Mouse (Mus musculus) heart, embryonic 13.5 days (tissue): ENCODE data around the gene Fancm. TPM values are rescaled to one million over a fixed set of nuclear protein-coding genes. Genes with fewer than 3 reads are reported as not detected.
"Not testable (repeated sequence)": the region's sequence is repeated elsewhere in the genome, so short reads cannot be mapped to it uniquely, and the experiment has no call there.

ENCODE experiments used
- ATAC-seq: fragments of 200-750 bp; cut with Nextera tagmentation; 2 replicates; pipeline ENCODE4 v1.8.0; 2017; ENCODE audit warnings: moderate TSS enrichment; ENCODE audit not compliant: insufficient number of reproducible peaks, low FRiP score, low TSS enrichment; ENCODE audit errors: extremely low read depth
- H3K27ac ChIP-seq: fragments of 300-500 bp; sonication (generic); replicated peaks from 2 replicates; pipeline ENCODE4 v1.5.1; 2015; ENCODE audit warnings: moderate library complexity, mild to moderate bottlenecking, inconsistent platforms
- H3K27me3 ChIP-seq: fragments of 300-500 bp; sonication (generic); replicated peaks from 2 replicates; pipeline ENCODE4 v1.6.1; 2015; ENCODE audit warnings: mild to moderate bottlenecking, inconsistent platforms
- H3K36me3 ChIP-seq: fragments of 300-500 bp; sonication (generic); 2 replicates; pipeline ENCODE4 v1.6.1; 2015; ENCODE audit warnings: mild to moderate bottlenecking, inconsistent platforms
- H3K4me1 ChIP-seq: fragments of 300-500 bp; sonication (generic); 2 replicates; pipeline ENCODE4 v1.6.1; 2015; ENCODE audit warnings: inconsistent platforms
- H3K4me2 ChIP-seq: fragments of 300-500 bp; sonication (generic); 2 replicates; pipeline ENCODE4 v1.6.1; 2015; ENCODE audit warnings: inconsistent platforms, mild to moderate bottlenecking, moderate library complexity
- H3K4me3 ChIP-seq: fragments of 300-500 bp; sonication (generic); 2 replicates; pipeline ENCODE4 v1.5.1; 2015; ENCODE audit warnings: moderate library complexity, mild to moderate bottlenecking, inconsistent platforms
- H3K9ac ChIP-seq: fragments of 300-500 bp; sonication (generic); 2 replicates; pipeline ENCODE4 v1.6.1; 2015; ENCODE audit warnings: inconsistent platforms, mild to moderate bottlenecking, moderate library complexity
- H3K9me3 ChIP-seq: fragments of 300-500 bp; sonication (generic); 2 replicates; pipeline ENCODE4 v1.6.1; 2016; ENCODE audit warnings: inconsistent platforms
- WGBS: fragments of 180-500 bp; shearing (Covaris S2); methylation state at CpG from one replicate; pipeline ENCODE4 v1.1.7; 2015; ENCODE audit warnings: mixed read lengths; 5-methylcytosine and 5-hydroxymethylcytosine counted together
- polyA plus RNA-seq: library from polyadenylated mRNA; unstranded; fragments of >200 nt; fragmentation: Nextera tagmentation; extraction: Ambion mirVana; gene quantifications from 2 replicates; pipeline ENCODE4 v1.2.1, GENCODE M21; 2015

Fancm gene
- polyA plus RNA-seq, 1 experiment from 2014 or later = 5.9 TPM

GRCm38 (mm10) chr12:65072911-65073610 is 2.3 kb upstream of the Fancm start:
- Histone ChIP-seq H3K36me3 (peaks cover 22% of the 10 kb centered on the region), H3K4me3 (peak overlapping the region; percentile 93), H3K27ac (peak overlapping the region; percentile 93), H3K27me3 (no peaks in the 10 kb centered on the region), H3K4me1 (peaks cover 54% of the 10 kb centered on the region), H3K4me2 (peak overlapping the region; percentile 95), H3K9ac (peak overlapping the region; percentile 93), H3K9me3 (no peaks in the 10 kb centered on the region)
- 3% methylated on average over 21 of the region's 21 CpGs for WGBS
- ATAC-seq = peak; percentile 52

- under 1% methylated on average over 49 of the region's 49 CpGs for WGBS
- Histone ChIP-seq H3K4me3 (peak within 1 kb of the TSS; percentile 93), H3K27ac (peak within 1 kb of the TSS; percentile 93), H3K27me3 (no peaks in the 10 kb centered on the region), H3K4me1 (peaks cover 48% of the 10 kb centered on the region), H3K36me3 (peaks cover 17% of the 10 kb centered on the region), H3K4me2 (peak within 1 kb of the TSS; percentile 95), H3K9ac (peak within 1 kb of the TSS; percentile 93), H3K9me3 (no peaks in the 10 kb centered on the region)
- peak; percentile 99 for ATAC-seq
Observed at GRCm38 (mm10) chr12:65073611-65074178, 1.7 kb upstream of the Fancm start, which contains the start of gene Fkbp3. Fkbp3 (minus strand) TSS chr12:65074007.

- Histone ChIP-seq H3K4me1 (peaks cover 40% of the 10 kb centered on the region), H3K4me2 (peak overlapping the region; percentile 95), H3K36me3 (peaks cover 9% of the 10 kb centered on the region), H3K27ac (peak overlapping the region; percentile 93), H3K9me3 (no peaks in the 10 kb centered on the region), H3K27me3 (no peaks in the 10 kb centered on the region), H3K4me3 (peak overlapping the region; percentile 93), H3K9ac (peak overlapping the region; percentile 93)
- WGBS = 31% methylated on average over 7 of the region's 7 CpGs
- ATAC-seq = no peak
Observed at GRCm38 (mm10) chr12:65074651-65075050, 752 bp upstream of the Fancm start.

GRCm38 (mm10) chr12:65075733-65076310 is 419 bp downstream of the Fancm start:
- Histone ChIP-seq H3K36me3 (peaks cover 17% of the 10 kb centered on the region), H3K4me2 (peak overlapping the region; percentile 95), H3K27ac (peak overlapping the region; percentile 93), H3K4me1 (peaks cover 37% of the 10 kb centered on the region), H3K9ac (peak overlapping the region; percentile 93), H3K27me3 (no peaks in the 10 kb centered on the region), H3K4me3 (peak overlapping the region; percentile 93), H3K9me3 (no peaks in the 10 kb centered on the region)
- no peak for ATAC-seq
- under 1% methylated on average over 41 of the region's 41 CpGs for WGBS

GRCm38 (mm10) chr12:65076906-65077305 is 1.5 kb downstream of the Fancm start:
- Histone ChIP-seq H3K9ac (peak overlapping the region; percentile 93), H3K4me1 (peaks cover 37% of the 10 kb centered on the region), H3K27ac (no peak overlapping the region), H3K36me3 (peaks cover 18% of the 10 kb centered on the region), H3K4me3 (peak overlapping the region; percentile 93), H3K4me2 (peak overlapping the region; percentile 95), H3K9me3 (no peaks in the 10 kb centered on the region), H3K27me3 (no peaks in the 10 kb centered on the region)
- no peak for ATAC-seq
- 68% methylated on average over 9 of the region's 9 CpGs for WGBS

GRCm38 (mm10) chr12:65108746-65109145 is 33.3 kb downstream of the Fancm start:
- H3K36me3 ChIP-seq = peaks cover 73% of the 10 kb centered on the region
- H3K9ac ChIP-seq = no peak overlapping the region
- 67% methylated on average over 1 of the region's 1 CpGs for WGBS
- no peaks in the 10 kb centered on the region for H3K9me3 ChIP-seq
- no peaks in the 10 kb centered on the region for H3K27me3 ChIP-seq
- no peak for ATAC-seq
- no peak overlapping the region for H3K4me2 ChIP-seq
- H3K27ac ChIP-seq = no peak overlapping the region
- H3K4me3 ChIP-seq = no peak overlapping the region
- H3K4me1 ChIP-seq = no peaks in the 10 kb centered on the region

- WGBS = 87% methylated on average over 3 of the region's 3 CpGs
- ATAC-seq = no peak
- H3K27ac ChIP-seq = no peak overlapping the region
- no peaks in the 10 kb centered on the region for H3K9me3 ChIP-seq
- H3K9ac ChIP-seq = no peak overlapping the region
- no peaks in the 10 kb centered on the region for H3K4me1 ChIP-seq
- H3K27me3 ChIP-seq = no peaks in the 10 kb centered on the region
- H3K4me3 ChIP-seq = no peak overlapping the region
- H3K36me3 ChIP-seq = peaks cover 72% of the 10 kb centered on the region
- H3K4me2 ChIP-seq = no peak overlapping the region
Observed at GRCm38 (mm10) chr12:65111503-65111902, 36.1 kb downstream of the Fancm start.

GRCm38 (mm10) chr12:65112811-65113210 is 37.4 kb downstream of the Fancm start:
- Histone ChIP-seq H3K9ac (no peak overlapping the region), H3K9me3 (no peaks in the 10 kb centered on the region), H3K27ac (no peak overlapping the region), H3K4me3 (no peak overlapping the region), H3K27me3 (no peaks in the 10 kb centered on the region), H3K4me2 (no peak overlapping the region), H3K36me3 (peaks cover 71% of the 10 kb centered on the region), H3K4me1 (no peaks in the 10 kb centered on the region)
- ATAC-seq = no peak
- WGBS = 100% methylated on average over 1 of the region's 1 CpGs

GRCm38 (mm10) chr12:65113925-65114324 is 38.5 kb downstream of the Fancm start:
- Histone ChIP-seq H3K9me3 (no peaks in the 10 kb centered on the region), H3K27me3 (no peaks in the 10 kb centered on the region)
- no peak for ATAC-seq

GRCm38 (mm10) chr12:65114978-65115377 is 39.6 kb downstream of the Fancm start:
- not testable (repeated sequence) for H3K9me3 ChIP-seq, H3K4me1 ChIP-seq, H3K27ac ChIP-seq, ATAC-seq, H3K27me3 ChIP-seq, H3K9ac ChIP-seq, H3K4me2 ChIP-seq, H3K4me3 ChIP-seq
- H3K36me3 ChIP-seq = peaks cover 81% of the 10 kb centered on the region
- 76% methylated on average over 3 of the region's 3 CpGs for WGBS

More at GRCm38 (mm10) chr12:65113925-65114324, 38.5 kb downstream of the Fancm start:
- H3K27ac ChIP-seq = no peak overlapping the region
- H3K4me3 ChIP-seq = no peak overlapping the region
- no peak overlapping the region for H3K9ac ChIP-seq
- no peaks in the 10 kb centered on the region for H3K4me1 ChIP-seq
- H3K4me2 ChIP-seq = no peak overlapping the region
- 80% methylated on average over 4 of the region's 4 CpGs for WGBS
- H3K36me3 ChIP-seq = peaks cover 78% of the 10 kb centered on the region

- H3K9ac ChIP-seq = no peak overlapping the region
- no peak overlapping the region for H3K27ac ChIP-seq
- no peak for ATAC-seq
- no peaks in the 10 kb centered on the region for H3K9me3 ChIP-seq
- no peak overlapping the region for H3K4me3 ChIP-seq
- WGBS = 88% methylated on average over 7 of the region's 7 CpGs
- no peaks in the 10 kb centered on the region for H3K4me1 ChIP-seq
- H3K27me3 ChIP-seq = no peaks in the 10 kb centered on the region
- H3K36me3 ChIP-seq = peaks cover 89% of the 10 kb centered on the region
- H3K4me2 ChIP-seq = no peak overlapping the region
Observed at GRCm38 (mm10) chr12:65118968-65119367, 43.6 kb downstream of the Fancm start.
